Mouse (Mus musculus): ENCODE data around the gene Parvg.
A peak's percentile ranks its signal among the peaks of the same experiment; 100 is the strongest.
"Not testable (repeated sequence)": the region's sequence is repeated elsewhere in the genome, so short reads cannot be mapped to it uniquely, and the experiment has no call there.

Gene Parvg

GRCm38 (mm10) chr15:84323966-84324869 lies at the start of gene Parvg:
TSS of gene Parvg (plus strand) at chr15:84324026.
- Histone ChIP-seq H3K27me3 (ENCODE audit: control insufficient read depth, insufficient read depth, low read length, poor library complexity, severe bottlenecking) (no peaks in the 10 kb centered on the region), H3K36me3 (ENCODE audit: control insufficient read depth, insufficient read depth, low read length, poor library complexity, severe bottlenecking) (peaks cover under 1% of the 10 kb centered on the region; the same call in 1 of the 2 replicates)
- peak; percentile 62 for DNase-seq (ENCODE audit: low read depth, low spot score)

DNA sequence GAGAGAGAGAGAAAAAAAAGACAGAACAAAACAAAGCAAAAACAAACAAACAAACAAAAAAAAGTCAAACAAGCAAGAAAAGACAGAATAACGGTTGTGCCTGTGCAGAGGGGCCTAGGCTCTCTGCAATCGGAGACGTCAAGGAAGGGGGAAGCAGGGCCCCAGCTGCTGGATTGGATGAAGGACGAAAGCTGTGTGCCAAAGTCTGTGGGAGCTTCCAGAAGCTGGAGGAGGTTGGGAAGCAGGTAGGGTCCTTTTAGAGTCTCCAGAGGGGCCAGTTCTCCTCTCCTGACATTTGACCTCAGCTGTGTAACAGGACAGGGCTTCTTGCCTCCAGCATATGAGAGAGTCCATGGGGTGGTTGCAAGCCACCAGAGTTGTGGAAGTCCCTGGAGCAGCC lies 47.8 kb upstream of the Parvg start:
- Histone ChIP-seq H3K36me3 (ENCODE audit: control insufficient read depth, insufficient read depth, low read length, poor library complexity, severe bottlenecking) (no peaks in the 10 kb centered on the region), H3K27me3 (ENCODE audit: control insufficient read depth, insufficient read depth, low read length, poor library complexity, severe bottlenecking) (no peaks in the 10 kb centered on the region; the same call in 1 of the 2 replicates)
- no peak for DNase-seq (ENCODE audit: low read depth, low spot score)

DNA sequence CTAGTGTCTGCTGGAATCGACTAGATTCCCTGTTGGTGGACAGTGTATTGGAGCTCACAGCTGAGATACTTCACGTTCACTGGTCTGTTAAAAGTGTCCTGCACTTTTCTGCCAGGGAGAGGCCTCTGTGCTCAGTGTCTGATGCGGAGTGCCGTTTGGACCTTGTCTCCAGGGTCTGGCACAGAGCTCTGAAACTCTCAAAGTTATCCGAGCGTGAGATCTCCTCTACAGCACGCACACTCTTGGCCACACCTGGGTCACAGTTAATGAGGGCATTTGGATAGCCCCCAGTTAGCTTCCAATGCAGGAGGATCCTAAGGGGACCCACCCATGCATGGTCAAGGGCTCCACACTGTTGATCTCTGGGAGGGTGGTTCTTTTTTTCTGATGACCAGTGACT lies 45.7 kb upstream of the Parvg start:
- no peaks in the 10 kb centered on the region for H3K36me3 ChIP-seq (ENCODE audit: control insufficient read depth, insufficient read depth, low read length, poor library complexity, severe bottlenecking)
- no peaks in the 10 kb centered on the region; the same call in 1 of the 2 replicates for H3K27me3 ChIP-seq (ENCODE audit: control insufficient read depth, insufficient read depth, low read length, poor library complexity, severe bottlenecking)
- no peak for DNase-seq (ENCODE audit: low read depth, low spot score)

GRCm38 (mm10) chr15:84278656-84279055 lies 45.2 kb upstream of the Parvg start:
- Histone ChIP-seq H3K36me3 (ENCODE audit: control insufficient read depth, insufficient read depth, low read length, poor library complexity, severe bottlenecking) (no peaks in the 10 kb centered on the region), H3K27me3 (ENCODE audit: control insufficient read depth, insufficient read depth, low read length, poor library complexity, severe bottlenecking) (no peaks in the 10 kb centered on the region; the same call in 1 of the 2 replicates)
- DNase-seq (ENCODE audit: low read depth, low spot score) = no peak

DNA sequence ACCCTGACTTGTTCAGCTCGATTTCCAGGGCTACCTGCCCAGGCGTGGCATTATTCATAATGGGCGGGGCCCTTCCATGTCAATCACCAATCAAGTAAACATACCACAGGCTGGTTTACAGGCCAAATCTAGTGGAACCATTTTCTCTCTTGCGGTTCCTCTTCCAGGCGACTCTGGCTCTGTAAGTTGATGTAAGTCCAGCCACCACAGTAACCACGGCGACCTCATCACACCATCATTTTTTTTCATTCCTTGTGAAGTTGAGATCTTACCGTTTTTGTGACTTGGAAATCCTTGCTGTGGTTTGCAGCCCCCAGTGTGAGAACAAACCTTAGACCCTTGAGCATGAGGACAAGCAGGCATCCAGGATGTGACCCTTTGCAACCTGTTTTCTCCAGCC lies 43.5 kb upstream of the Parvg start:
- peak; percentile 11 for DNase-seq (ENCODE audit: low read depth, low spot score)
- H3K27me3 ChIP-seq (ENCODE audit: control insufficient read depth, insufficient read depth, low read length, poor library complexity, severe bottlenecking) = no peaks in the 10 kb centered on the region; the same call in 1 of the 2 replicates

GRCm38 (mm10) chr15:84280712-84281347 lies 43.0 kb upstream of the Parvg start:
- no peaks in the 10 kb centered on the region; the same call in 1 of the 2 replicates for H3K27me3 ChIP-seq (ENCODE audit: control insufficient read depth, insufficient read depth, low read length, poor library complexity, severe bottlenecking)
- H3K36me3 ChIP-seq (ENCODE audit: control insufficient read depth, insufficient read depth, low read length, poor library complexity, severe bottlenecking) = no peaks in the 10 kb centered on the region
- DNase-seq (ENCODE audit: low read depth, low spot score) = no peak

More for the DNA sequence above, 43.5 kb upstream of the Parvg start:
- no peaks in the 10 kb centered on the region for H3K36me3 ChIP-seq (ENCODE audit: control insufficient read depth, insufficient read depth, low read length, poor library complexity, severe bottlenecking)

GRCm38 (mm10) chr15:84282206-84283085 lies 41.4 kb upstream of the Parvg start:
- DNase-seq (ENCODE audit: low read depth, low spot score) = no peak
- no peaks in the 10 kb centered on the region for H3K36me3 ChIP-seq (ENCODE audit: control insufficient read depth, insufficient read depth, low read length, poor library complexity, severe bottlenecking)
- no peaks in the 10 kb centered on the region; the same call in 1 of the 2 replicates for H3K27me3 ChIP-seq (ENCODE audit: control insufficient read depth, insufficient read depth, low read length, poor library complexity, severe bottlenecking)

- DNase-seq (ENCODE audit: low read depth, low spot score) = peak; percentile 77
- Histone ChIP-seq H3K27me3 (ENCODE audit: control insufficient read depth, insufficient read depth, low read length, poor library complexity, severe bottlenecking) (no peaks in the 10 kb centered on the region), H3K36me3 (ENCODE audit: control insufficient read depth, insufficient read depth, low read length, poor library complexity, severe bottlenecking) (no peaks in the 10 kb centered on the region)
Observed at GRCm38 (mm10) chr15:84284059-84284458, 39.8 kb upstream of the Parvg start.

DNA sequence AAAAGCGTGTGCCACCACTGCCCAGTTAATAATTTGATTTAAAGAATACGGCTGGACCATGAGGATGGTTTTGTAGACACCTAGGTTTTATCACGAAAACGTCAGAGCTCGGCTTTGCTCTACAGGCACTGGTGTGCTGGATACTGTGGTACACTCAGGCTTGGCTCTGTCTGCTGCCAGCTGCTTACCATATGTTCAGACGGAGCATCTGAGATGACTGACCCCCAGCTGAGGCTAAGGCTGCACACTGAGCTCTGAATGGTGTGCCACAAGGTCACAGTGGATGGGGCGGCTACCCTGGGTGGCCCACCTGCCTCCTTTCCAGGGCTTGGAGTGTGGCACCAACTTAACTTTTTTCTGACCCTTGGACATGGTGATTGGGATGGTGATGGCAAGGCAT lies 38.4 kb upstream of the Parvg start:
- no peaks in the 10 kb centered on the region for H3K36me3 ChIP-seq (ENCODE audit: control insufficient read depth, insufficient read depth, low read length, poor library complexity, severe bottlenecking)
- DNase-seq (ENCODE audit: low read depth, low spot score) = no peak

GRCm38 (mm10) chr15:84288953-84289352 lies 34.9 kb upstream of the Parvg start:
- peak; percentile 40 for DNase-seq (ENCODE audit: low read depth, low spot score)
- H3K27me3 ChIP-seq (ENCODE audit: control insufficient read depth, insufficient read depth, low read length, poor library complexity, severe bottlenecking); H3K36me3 ChIP-seq (ENCODE audit: control insufficient read depth, insufficient read depth, low read length, poor library complexity, severe bottlenecking): not testable (repeated sequence)

More for the DNA sequence above, 38.4 kb upstream of the Parvg start:
- H3K27me3 ChIP-seq (ENCODE audit: control insufficient read depth, insufficient read depth, low read length, poor library complexity, severe bottlenecking) = no peaks in the 10 kb centered on the region

DNA sequence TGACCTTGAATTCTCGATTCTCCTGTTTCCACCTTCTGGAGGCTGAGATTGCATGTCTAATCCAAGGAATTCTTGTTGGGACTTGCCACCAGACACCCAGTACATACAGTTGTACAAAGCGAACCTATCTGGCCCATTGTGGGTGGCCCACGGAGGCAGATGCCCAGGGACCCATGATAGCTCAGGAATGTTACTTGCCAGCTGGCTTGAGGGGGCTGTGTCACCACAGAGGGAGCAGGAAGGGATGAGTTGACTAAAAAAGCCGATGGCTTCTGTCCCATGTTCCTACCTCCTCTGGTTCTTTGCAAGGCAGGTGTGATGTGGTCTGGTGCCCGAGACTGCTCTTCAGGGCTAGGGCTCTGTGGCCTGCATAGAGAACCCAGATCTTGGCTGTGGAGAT lies 32.7 kb upstream of the Parvg start:
- Histone ChIP-seq H3K36me3 (ENCODE audit: control insufficient read depth, insufficient read depth, low read length, poor library complexity, severe bottlenecking) (no peaks in the 10 kb centered on the region), H3K27me3 (ENCODE audit: control insufficient read depth, insufficient read depth, low read length, poor library complexity, severe bottlenecking) (no peaks in the 10 kb centered on the region)
- no peak for DNase-seq (ENCODE audit: low read depth, low spot score)

- Histone ChIP-seq H3K27me3 (ENCODE audit: control insufficient read depth, insufficient read depth, low read length, poor library complexity, severe bottlenecking) (no peaks in the 10 kb centered on the region), H3K36me3 (ENCODE audit: control insufficient read depth, insufficient read depth, low read length, poor library complexity, severe bottlenecking) (no peaks in the 10 kb centered on the region)
- DNase-seq (ENCODE audit: low read depth, low spot score) = peak; percentile 13
Observed at GRCm38 (mm10) chr15:84293590-84293989, 30.2 kb upstream of the Parvg start.

DNA sequence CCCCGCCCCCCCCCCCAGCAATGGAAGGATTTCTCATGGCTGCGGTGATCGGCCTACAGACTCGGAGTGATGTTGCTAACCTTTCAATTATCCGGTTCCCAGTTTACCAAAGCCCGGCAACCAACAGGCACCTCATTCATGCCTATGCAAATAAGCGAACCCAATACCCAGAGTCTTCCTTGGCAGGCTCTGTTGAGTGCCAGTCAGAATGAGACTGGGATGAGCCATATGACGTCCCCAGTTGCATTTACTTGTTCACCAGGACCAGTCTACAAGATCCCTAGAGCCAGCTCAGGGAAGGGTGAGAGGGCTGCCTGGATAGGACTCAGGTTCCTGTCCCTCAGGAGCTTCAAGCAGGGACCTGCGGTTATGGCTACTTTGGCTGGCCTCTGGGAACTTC lies 29.4 kb upstream of the Parvg start:
- Histone ChIP-seq H3K27me3 (ENCODE audit: control insufficient read depth, insufficient read depth, low read length, poor library complexity, severe bottlenecking) (no peaks in the 10 kb centered on the region), H3K36me3 (ENCODE audit: control insufficient read depth, insufficient read depth, low read length, poor library complexity, severe bottlenecking) (no peaks in the 10 kb centered on the region)
- DNase-seq (ENCODE audit: low read depth, low spot score) = no peak

GRCm38 (mm10) chr15:84295225-84295624 lies 28.6 kb upstream of the Parvg start:
- Histone ChIP-seq H3K27me3 (ENCODE audit: control insufficient read depth, insufficient read depth, low read length, poor library complexity, severe bottlenecking) (no peaks in the 10 kb centered on the region), H3K36me3 (ENCODE audit: control insufficient read depth, insufficient read depth, low read length, poor library complexity, severe bottlenecking) (no peaks in the 10 kb centered on the region)
- no peak for DNase-seq (ENCODE audit: low read depth, low spot score)

Measured in splenic B cell, adult 2 months (primary cell).